Mouse (Mus musculus) kidney, adult 2 months (tissue): ENCODE results near the gene Sel1l.

ENCODE experiments used
- CTCF ChIP-seq: fragments of 200-500 bp; conservative IDR thresholded peaks from 2 replicates; pipeline ENCODE4 v1.5.1; 2011; ENCODE audit warnings: low read depth, mild to moderate bottlenecking, control low read depth, low read length, moderate library complexity, mixed read lengths; ENCODE audit not compliant: insufficient read depth, insufficient read length
- POLR2A ChIP-seq: fragments of 200-500 bp; IDR thresholded peaks from one replicate; pipeline ENCODE4 v1.6.1; 2011; ENCODE audit warnings: low read depth, low read length, control low read depth

- no peak for TF ChIP-seq POLR2A
- no peak for TF ChIP-seq CTCF
Observed at GRCm38 (mm10) chr12:91768176-91768575, 80.8 kb downstream of the Sel1l start.
